Mouse (Mus musculus): Measurements from ENCODE around the gene Spsb3.

The Spsb3 gene

DNA sequence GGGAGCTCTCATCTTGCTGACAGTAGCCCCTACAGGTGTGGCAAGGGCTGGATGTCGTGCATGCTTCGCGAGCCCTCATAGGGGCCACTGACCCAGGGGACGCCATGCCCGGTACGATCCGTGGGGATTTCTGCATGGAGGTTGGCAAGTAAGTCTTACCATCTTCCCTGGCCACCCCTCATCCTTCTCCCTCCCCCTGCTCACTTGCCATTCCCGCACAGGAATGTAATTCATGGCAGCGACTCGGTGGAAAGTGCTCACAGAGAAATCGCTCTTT lies 10.5 kb downstream of the Spsb3 start:
- WGBS, result 19% methylated on average over 11 of the region's 11 CpGs

DNA sequence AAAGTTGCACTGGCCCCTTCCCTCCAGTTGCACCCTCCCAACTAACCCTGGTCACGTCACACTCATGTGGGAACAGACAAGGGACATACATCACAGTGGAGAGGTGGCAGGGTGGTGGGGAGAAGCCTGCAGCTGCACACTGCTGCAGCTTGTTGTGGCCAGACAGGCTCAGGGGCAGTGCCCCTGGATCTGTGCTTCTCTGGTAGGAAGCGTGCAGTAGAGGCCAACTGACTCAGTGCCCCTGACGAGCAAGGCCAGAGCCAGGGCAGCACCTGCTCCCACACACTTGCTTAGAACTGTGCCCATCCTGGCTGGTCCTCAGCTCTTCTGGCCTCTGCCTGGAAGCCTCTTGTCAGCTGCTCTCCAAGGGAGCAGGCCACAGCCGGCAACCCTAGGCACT lies 11.2 kb downstream of the Spsb3 start:
- 50% methylated on average over 4 of the region's 4 CpGs for WGBS

DNA sequence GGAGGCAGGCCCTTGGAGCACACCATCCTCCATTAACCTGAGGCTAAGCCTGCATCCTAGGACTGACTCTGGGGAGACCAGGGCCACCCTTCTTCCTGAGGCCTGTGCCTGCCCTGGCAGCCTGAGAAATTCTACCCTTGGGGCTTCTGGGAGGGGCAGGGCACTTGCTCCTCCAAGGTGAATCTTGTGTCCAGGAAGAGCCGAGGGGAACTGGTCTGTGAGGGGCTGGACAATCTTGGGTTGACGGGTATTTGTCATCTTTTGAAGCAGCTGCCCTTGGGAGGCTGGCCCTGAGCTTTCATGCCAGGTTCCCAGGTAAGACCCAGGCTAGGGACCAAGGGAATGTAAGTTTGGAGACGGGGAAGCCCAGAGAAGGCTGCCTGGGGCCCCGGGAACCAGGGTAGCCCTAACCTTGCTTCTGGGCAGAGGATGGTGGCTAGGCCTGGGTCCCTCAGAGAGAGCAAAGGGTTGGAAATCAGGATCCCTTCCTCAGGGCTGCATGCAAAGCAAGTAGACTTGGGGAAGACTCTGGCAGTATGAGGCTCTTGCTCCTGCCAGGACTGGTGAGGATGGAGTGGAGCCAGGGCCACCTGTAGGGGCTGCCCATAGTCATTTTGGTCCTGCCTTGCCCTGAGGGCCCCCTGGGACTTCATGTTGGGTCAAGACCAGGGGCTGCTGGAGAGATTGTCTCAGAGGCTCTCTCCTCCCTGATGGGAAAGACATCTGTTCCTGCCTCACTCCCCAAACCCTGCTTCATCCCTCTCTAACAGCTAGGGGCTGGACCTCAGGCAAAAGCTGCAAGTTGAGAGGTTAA lies 11.8 kb downstream of the Spsb3 start:
- WGBS, result 73% methylated on average over 4 of the region's 4 CpGs

- 60% methylated on average over 5 of the region's 5 CpGs for WGBS
These were observed 12.7 kb downstream of the Spsb3 start for GRCm38 (mm10) chr17:24899153-24899552.

- WGBS, result 93% methylated on average over 6 of the region's 6 CpGs
These were observed 13.6 kb downstream of the Spsb3 start for GRCm38 (mm10) chr17:24900014-24900413.

DNA sequence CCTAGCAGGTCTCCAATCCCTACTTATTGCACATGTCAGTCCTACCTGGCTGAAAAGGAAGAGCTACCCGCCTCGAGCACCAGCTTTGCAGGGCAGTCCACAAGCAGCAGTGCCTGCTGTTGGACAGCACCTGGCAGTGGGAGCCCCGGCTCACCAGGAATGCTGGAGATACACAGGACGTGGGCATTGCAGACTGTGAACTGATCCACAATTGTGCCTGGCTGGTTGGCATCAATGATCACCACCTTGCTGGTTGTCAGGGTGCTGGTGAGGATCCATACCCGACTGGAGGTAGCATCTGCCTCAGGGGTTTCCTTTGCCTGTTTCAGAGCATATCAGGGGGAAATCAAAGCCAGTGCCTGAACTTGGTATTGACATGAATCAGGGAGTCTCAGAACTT lies 15.7 kb downstream of the Spsb3 start:
- WGBS, result 89% methylated on average over 5 of the region's 5 CpGs

- WGBS, result 64% methylated on average over 9 of the region's 9 CpGs
These were observed 16.4 kb downstream of the Spsb3 start for GRCm38 (mm10) chr17:24902671-24903474.

- 74% methylated on average over 9 of the region's 9 CpGs for WGBS
These were observed 17.3 kb downstream of the Spsb3 start for GRCm38 (mm10) chr17:24903767-24904166.

DNA sequence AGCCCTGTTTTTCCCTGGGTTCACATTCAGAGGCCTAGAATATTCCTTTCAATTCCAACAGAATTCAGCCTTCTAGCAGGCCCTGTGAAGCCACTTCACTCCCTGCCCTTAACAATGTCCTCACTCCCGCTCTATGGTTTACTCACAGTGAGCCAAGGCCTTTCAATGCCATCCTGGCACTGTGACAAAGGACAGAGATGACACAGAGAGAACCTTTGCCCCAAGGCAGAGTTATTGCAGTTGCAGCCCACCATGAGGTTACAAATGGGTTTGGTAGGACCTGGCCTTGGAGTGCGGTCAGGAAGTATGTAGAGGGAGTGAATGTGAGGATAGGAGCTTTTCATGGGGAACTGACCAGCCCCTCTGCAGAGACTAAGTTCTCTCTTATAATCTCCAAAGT lies 21.1 kb downstream of the Spsb3 start:
- whole genome bisulfite sequencing, result 85% methylated on average over 2 of the region's 2 CpGs

DNA sequence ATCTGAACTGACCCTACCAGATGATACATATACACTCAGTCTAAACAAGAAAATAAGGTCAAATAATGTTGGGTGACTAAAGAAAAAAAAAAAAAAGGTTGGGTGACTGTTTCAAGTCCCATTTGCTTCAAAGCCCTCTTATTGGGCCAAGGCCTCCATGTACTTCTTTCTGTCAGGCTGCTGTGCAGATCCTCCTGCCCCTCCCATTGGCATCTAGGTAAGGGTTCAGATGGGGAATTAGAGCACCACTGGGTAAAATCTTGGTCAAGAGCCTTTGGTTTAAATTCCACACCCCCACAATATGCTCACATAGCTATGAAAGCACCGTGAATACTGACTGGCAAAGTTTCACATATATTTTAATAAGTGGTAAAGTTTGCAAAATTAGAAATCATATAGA lies 36.8 kb downstream of the Spsb3 start:
- 56% methylated on average over 1 of the region's 1 CpGs for WGBS

DNA sequence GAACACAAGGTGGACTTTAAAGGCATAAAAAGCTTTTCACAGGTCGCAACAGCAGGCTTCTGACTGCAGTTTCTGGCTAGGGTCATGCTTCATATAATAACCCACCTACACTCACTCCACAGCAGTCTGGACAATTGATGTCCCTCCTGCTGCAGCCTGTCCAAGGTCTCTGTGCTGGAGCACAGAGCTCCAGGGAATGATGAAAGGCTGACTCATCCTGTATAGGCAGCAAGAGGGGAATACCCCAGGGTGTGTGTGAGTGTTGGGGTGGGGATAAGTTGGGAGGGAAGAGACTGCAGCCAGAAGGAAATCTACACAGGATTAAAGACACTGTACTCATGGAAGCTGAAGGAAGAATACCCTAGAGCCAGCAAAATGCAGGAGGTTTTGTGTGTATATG lies 43.1 kb downstream of the Spsb3 start:
- WGBS, result 62% methylated on average over 1 of the region's 1 CpGs

DNA sequence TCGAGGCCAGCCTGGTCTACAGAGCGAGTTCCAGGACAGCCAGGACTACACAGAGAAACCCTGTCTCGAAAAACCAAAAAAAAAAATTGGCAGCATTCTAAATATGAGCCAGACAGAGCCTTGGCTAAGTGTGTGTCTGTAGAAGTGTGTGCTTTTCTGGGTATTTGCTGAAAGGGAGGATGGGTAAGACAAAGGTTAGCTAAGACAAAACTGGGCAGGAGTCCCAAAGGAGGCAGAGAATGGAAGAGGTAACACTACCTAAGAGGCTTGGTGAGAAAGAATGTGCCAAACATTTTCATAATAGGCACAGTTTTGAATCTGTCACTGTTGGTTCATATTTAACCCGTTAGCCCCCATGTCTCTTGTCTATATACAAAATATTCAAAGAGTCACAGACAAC lies 46.0 kb downstream of the Spsb3 start:
- 61% methylated on average over 4 of the region's 4 CpGs for WGBS

DNA sequence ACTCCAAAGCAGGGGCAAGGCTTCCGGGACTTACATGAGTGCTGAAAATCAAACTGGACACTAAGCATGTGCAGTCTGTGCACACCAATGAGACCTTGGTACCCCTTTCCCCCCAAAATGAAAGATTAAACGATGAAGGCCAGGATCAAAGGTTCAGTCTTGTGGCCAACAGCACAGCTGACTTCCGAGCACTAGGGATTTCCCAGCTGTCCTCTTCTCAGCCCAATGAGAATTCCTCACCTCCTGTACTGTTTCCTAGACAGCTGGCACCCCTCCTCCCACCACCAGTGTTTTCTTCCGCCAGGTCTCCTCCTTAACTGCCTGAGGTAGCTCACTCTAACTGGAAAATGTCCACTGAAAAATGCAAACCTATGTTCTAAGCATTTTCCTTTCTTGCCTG lies 46.7 kb downstream of the Spsb3 start:
- 43% methylated on average over 4 of the region's 4 CpGs for WGBS

GRCm38 (mm10) chr17:24934926-24935325 lies 48.5 kb downstream of the Spsb3 start:
- 30% methylated on average over 4 of the region's 4 CpGs for WGBS

DNA sequence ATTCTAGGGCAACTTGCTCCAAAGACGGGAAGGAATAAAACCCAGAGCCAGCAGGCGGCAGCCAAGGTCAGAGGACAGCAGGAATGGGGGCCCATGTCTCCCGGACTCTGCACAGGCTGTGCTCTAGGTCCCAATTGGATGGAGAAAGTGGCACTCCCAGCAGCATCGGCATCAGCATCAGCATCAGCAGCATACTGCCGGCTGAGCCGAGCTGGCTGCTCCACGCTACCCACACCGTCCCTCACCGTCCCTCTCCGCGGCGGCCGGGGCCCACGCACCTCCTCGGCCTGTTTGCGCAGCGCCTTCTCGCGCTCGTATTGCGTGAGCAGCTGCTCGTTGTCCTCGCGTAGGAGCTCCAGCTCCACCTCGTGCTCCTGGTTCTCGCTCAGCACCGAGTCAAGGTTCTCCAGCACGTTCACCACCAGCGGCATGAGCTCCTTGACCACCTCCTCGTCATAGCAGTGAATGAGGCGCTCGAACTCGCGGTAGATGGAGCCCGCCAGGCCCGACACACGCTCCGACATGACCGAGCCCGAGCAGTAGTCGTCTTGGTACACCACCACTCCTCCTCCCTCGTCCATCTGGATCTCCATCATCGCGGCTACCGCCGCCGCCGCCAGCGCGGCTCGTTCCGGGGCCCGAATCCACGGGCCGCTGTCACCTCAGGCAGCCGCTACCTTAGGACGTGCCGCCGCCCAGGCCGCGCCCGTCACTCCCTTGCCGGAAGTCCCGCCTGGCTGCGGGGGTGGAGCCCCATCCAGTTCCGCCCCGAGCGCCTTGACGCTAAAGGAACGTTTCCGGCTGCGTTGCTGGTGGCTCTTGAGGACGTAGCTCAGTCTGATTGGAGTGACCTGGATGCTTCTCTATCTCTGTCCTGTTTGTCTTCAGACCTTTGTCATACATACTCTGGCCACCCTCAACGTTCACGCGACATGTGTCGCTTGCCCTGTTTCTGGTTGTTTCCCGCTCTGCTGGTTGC lies 50.1 kb downstream of the Spsb3 start, which contains the start of gene Mapk8ip3:
Mapk8ip3 (minus strand) TSS at position 719 of the 979 bp plus-strand sequence.
- WGBS, result under 1% methylated on average over 78 of the region's 78 CpGs

GRCm38 (mm10) chr17:24937266-24937665 lies 50.8 kb downstream of the Spsb3 start:
- WGBS, result 38% methylated on average over 6 of the region's 6 CpGs
